Mouse (Mus musculus) A20 (cell line): ENCODE data around the gene Nlgn2.

Experiments used
- DNase-seq: peaks from one replicate; pipeline ENCODE4 v3.0.0-alpha.2; 2011; ENCODE audit warnings: low read depth, low spot score

Nlgn2 gene

GRCm38 (mm10) chr11:69795983-69796435 is 41.6 kb downstream of the Nlgn2 start:
- DNase-seq: peak; percentile 77

GRCm38 (mm10) chr11:69795168-69795982 is 42.2 kb downstream of the Nlgn2 start, which contains the start of gene Chrnb1:
Chrnb1 (minus strand) TSS chr11:69795943.
- DNase-seq: peak; percentile 98

- DNase-seq: no peak
Observed at GRCm38 (mm10) chr11:69793429-69793828, 44.2 kb downstream of the Nlgn2 start.

GRCm38 (mm10) chr11:69791420-69791819 is 46.2 kb downstream of the Nlgn2 start:
- DNase-seq: no peak

GRCm38 (mm10) chr11:69789431-69789830 is 48.2 kb downstream of the Nlgn2 start:
- no peak for DNase-seq

GRCm38 (mm10) chr11:69787306-69787705 is 50.3 kb downstream of the Nlgn2 start:
- DNase-seq: no peak

- peak; percentile 83 for DNase-seq
Observed at GRCm38 (mm10) chr11:69784793-69785272, 52.8 kb downstream of the Nlgn2 start.

GRCm38 (mm10) chr11:69781828-69782227 is 55.8 kb downstream of the Nlgn2 start:
- no peak for DNase-seq

GRCm38 (mm10) chr11:69778985-69779384 is 58.6 kb downstream of the Nlgn2 start:
- DNase-seq: no peak

- no peak for DNase-seq
Observed at GRCm38 (mm10) chr11:69778258-69778982, 59.2 kb downstream of the Nlgn2 start.

GRCm38 (mm10) chr11:69777504-69778257 is 59.9 kb downstream of the Nlgn2 start:
- DNase-seq: no peak

GRCm38 (mm10) chr11:69776488-69776887 is 61.1 kb downstream of the Nlgn2 start:
- DNase-seq: no peak

- no peak for DNase-seq
Observed at GRCm38 (mm10) chr11:69775716-69776115, 61.9 kb downstream of the Nlgn2 start.

- DNase-seq: peak; percentile 77
Observed at GRCm38 (mm10) chr11:69774961-69775360, 62.6 kb downstream of the Nlgn2 start.
